Mouse (Mus musculus) kidney, adult 2 months (tissue): ENCODE measurements at regions not wholly inside any gene's neighbourhood (a gene's known extent, or its start where the extent isn't known, plus 50 kb on each side); places are given as distances from the start of the nearest gene placed in this dataset.

ENCODE experiments used
- DNase-seq: peaks from one replicate; pipeline ENCODE4 v3.0.0; 2021
- H3K27ac ChIP-seq: fragments of 200-500 bp; 2 replicates; pipeline ENCODE4 v1.5.1; 2012; ENCODE audit warnings: low read depth, low read length, control low read depth, inconsistent platforms; ENCODE audit not compliant: insufficient read depth
- H3K27me3 ChIP-seq: fragments of 200-500 bp; replicated peaks from 2 replicates; pipeline ENCODE4 v1.6.1; 2012; ENCODE audit warnings: mild to moderate bottlenecking, moderate library complexity, low read length, inconsistent platforms; ENCODE audit not compliant: control insufficient read depth, insufficient read depth
- H3K36me3 ChIP-seq: fragments of 200-500 bp; 2 replicates; pipeline ENCODE4 v1.6.1; 2012; ENCODE audit warnings: mild to moderate bottlenecking, moderate library complexity, low read length, inconsistent platforms; ENCODE audit not compliant: control insufficient read depth, insufficient read depth
- H3K4me1 ChIP-seq: fragments of 200-500 bp; 2 replicates; pipeline ENCODE4 v1.6.1; 2011; ENCODE audit warnings: low read length; ENCODE audit not compliant: control insufficient read depth, insufficient read depth
- H3K4me3 ChIP-seq: fragments of 200-500 bp; 2 replicates; pipeline ENCODE4 v1.5.1; 2011; ENCODE audit warnings: mild to moderate bottlenecking, low read depth, low read length, control low read depth; ENCODE audit not compliant: insufficient read depth
- CTCF ChIP-seq: fragments of 200-500 bp; conservative IDR thresholded peaks from 2 replicates; pipeline ENCODE4 v1.5.1; 2011; ENCODE audit warnings: low read depth, mild to moderate bottlenecking, control low read depth, low read length, moderate library complexity, mixed read lengths; ENCODE audit not compliant: insufficient read depth, insufficient read length
- POLR2A ChIP-seq: fragments of 200-500 bp; IDR thresholded peaks from one replicate; pipeline ENCODE4 v1.6.1; 2011; ENCODE audit warnings: low read depth, low read length, control low read depth
- WGBS: fragments of 180-500 bp; shearing (Covaris S2); methylation state at CpG from one replicate; pipeline ENCODE4 v1.1.7; 2018; 5-methylcytosine and 5-hydroxymethylcytosine counted together

DNA sequence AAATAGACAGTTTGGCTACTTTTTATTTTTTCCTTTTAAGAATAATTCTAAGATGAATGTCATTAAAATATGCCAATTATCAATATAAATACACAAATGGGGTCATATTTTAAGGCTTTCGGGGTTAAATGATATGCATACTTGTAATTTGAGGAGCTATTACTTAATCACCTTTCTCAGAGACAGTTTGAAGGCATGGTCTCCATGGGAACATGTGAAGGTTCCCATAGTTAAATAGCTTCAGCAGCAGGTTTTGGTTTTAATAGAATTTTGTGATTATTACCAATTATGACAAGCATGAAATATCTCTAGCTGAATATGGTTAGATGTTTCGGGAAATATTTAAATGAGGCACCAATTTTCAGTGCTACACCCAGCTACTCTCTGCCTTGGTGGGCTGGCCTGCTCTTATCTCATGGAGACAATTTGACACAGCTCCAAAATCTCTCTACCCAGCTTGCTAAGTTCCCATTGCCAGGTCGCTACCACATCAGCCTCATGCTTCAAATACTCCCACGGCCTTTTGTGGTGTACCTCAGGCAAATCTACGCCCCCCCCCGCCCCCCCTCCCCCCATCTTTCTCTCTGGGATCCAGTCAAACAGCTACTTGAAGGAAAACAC lies 133.4 kb upstream of the Igsf10 start:
- no peak for DNase-seq
- TF ChIP-seq CTCF (no peak), POLR2A (no peak)
- no peak overlapping the region for H3K4me3 ChIP-seq
- 45% methylated on average over 6 of the region's 6 CpGs for WGBS
- no peak overlapping the region for H3K27ac ChIP-seq
- no peaks in the 10 kb centered on the region for H3K36me3 ChIP-seq
- H3K4me1 ChIP-seq: no peaks in the 10 kb centered on the region
- H3K27me3 ChIP-seq: no peaks in the 10 kb centered on the region

DNA sequence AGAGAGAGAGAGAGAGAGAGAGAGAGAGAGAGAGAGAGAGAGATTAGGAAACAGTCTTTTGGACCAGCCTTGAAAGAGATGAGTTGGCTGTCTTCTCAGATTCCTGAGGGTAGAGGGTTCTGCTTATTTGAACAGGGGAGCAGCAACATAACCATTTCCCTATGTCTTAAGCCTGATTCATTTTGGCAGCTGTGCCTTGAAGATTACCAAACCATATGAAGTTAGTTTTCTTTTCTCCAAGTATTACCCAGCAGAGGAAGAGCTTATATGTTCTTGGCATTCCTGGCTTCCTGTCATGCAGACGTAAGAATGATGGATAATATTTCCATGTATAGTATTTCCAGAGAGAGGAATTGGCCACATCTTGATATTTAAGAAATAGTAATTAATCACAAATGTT lies 124.8 kb upstream of the Igsf10 start:
- no peaks in the 10 kb centered on the region for H3K4me1 ChIP-seq

DNA sequence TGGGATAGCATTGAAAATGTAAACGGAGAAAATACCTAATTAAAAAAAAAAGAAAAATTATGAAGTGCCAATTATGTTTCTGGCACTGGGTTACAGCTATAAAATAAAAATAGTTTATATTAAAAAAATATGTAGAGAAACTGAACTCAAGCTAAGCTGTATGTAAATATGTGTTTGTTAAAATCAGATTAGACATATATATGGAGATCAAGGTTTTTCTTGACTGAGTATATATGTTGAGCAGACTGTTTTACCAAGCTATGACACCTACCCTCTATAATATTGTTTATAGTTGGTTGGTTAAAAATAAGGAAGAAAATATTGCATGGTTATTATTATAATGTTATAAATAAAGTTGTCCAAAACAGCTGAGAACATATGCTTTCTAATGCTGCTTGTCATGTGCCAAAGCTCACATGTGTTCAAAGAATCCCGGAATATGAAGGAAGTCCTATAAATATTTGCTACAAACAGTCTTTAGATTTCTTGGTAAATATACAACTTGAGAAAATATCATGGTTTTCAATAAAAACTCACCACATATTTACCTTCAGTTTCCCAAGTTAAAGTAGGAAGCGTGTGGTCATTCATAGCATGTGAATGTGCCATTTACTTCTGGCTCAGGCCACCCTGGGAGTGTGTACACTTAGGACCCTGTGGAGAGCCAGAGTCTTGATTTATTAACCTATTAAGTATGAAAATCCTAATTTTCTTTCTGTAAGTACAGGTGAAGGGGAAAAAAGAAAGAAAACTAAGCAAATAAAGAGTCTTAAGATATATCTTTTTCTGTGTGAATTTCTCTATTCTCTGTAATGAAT lies 118.4 kb upstream of the Igsf10 start:
- no peak overlapping the region for H3K4me3 ChIP-seq
- WGBS: 80% methylated on average over 3 of the region's 3 CpGs
- TF ChIP-seq POLR2A (no peak), CTCF (no peak)
- no peak overlapping the region for H3K27ac ChIP-seq
- no peaks in the 10 kb centered on the region for H3K36me3 ChIP-seq
- no peaks in the 10 kb centered on the region for H3K27me3 ChIP-seq
- no peak for DNase-seq
- no peaks in the 10 kb centered on the region for H3K4me1 ChIP-seq

More for the DNA sequence above, 124.8 kb upstream of the Igsf10 start:
- 49% methylated on average over 1 of the region's 1 CpGs for WGBS
- no peak overlapping the region for H3K4me3 ChIP-seq
- H3K36me3 ChIP-seq: no peaks in the 10 kb centered on the region
- H3K27me3 ChIP-seq: no peaks in the 10 kb centered on the region
- DNase-seq: no peak
- no peak overlapping the region for H3K27ac ChIP-seq
- TF ChIP-seq POLR2A (no peak), CTCF (no peak)

DNA sequence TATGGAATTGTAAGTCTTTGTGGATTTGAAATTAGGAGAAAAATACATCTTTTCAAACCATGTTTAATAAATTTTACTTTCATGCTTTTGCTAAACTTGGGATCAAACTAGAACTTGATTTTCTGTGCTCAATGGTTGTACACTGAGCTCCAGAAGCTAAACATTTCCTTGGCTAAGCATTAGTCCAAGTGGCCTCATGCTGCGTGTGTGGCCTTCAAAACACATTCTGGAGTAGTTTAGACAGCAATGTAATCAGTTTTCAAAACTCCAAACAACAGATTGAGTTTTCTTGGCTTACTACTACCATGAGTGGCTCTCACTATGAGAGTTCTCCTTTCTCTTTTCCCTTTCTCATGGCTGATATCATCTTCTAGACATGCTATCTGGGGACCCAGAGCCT lies 112.7 kb upstream of the Igsf10 start:
- DNase-seq: no peak
- Histone ChIP-seq H3K36me3 (no peaks in the 10 kb centered on the region), H3K27ac (no peak overlapping the region), H3K4me1 (no peaks in the 10 kb centered on the region), H3K27me3 (no peaks in the 10 kb centered on the region), H3K4me3 (no peak overlapping the region)
- 93% methylated on average over 1 of the region's 1 CpGs for WGBS
- no peak for TF ChIP-seq CTCF
- TF ChIP-seq POLR2A: no peak

DNA sequence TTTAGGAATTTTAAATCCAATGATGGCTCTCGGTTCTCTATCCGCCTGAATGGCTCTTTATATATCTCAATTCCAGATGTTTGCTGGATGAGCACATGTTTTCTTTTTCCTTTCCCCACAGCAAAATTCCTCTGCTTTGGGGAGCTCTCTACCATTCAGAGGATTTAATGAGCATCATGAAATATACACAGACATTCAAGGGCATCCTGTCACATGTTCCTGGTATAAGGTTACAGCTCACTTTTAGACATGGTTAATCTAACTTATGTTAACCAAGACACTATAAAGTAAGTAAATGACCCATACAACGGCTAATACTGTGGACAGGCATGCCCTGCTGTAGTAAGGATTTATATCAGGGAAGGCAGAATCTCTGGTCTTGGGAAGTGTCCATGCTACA lies 106.9 kb upstream of the Igsf10 start:
- Histone ChIP-seq H3K4me3 (no peak overlapping the region), H3K36me3 (no peaks in the 10 kb centered on the region), H3K27ac (no peak overlapping the region), H3K4me1 (no peaks in the 10 kb centered on the region), H3K27me3 (no peaks in the 10 kb centered on the region)
- no peak for TF ChIP-seq CTCF
- no peak for TF ChIP-seq POLR2A
- no peak for DNase-seq
- 20% methylated on average over 3 of the region's 3 CpGs for WGBS

DNA sequence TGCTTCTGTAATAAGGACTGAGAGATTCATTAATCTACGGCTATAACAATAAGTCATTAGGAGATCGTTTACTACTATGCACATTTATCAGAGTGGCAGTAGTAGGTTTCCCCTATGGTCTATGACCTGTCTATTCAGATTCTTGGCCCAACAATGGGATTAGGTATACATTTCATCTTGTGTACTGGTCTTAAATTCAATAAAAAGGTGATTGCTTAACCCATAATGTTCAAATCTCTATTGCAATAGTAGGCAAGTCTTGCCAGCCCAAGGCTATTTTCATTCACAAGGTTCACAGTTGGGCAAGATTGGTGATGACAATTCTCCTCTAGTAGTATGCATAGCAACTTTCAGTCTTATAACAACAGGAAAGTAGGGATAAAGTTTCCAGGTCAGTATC lies 79.4 kb upstream of the Igsf10 start:
- Histone ChIP-seq H3K27ac (no peak overlapping the region), H3K4me3 (no peak overlapping the region), H3K4me1 (no peaks in the 10 kb centered on the region), H3K27me3 (no peaks in the 10 kb centered on the region), H3K36me3 (no peaks in the 10 kb centered on the region)
- TF ChIP-seq CTCF: no peak
- no peak for TF ChIP-seq POLR2A
- WGBS: 90% methylated on average over 2 of the region's 2 CpGs
- DNase-seq: no peak

DNA sequence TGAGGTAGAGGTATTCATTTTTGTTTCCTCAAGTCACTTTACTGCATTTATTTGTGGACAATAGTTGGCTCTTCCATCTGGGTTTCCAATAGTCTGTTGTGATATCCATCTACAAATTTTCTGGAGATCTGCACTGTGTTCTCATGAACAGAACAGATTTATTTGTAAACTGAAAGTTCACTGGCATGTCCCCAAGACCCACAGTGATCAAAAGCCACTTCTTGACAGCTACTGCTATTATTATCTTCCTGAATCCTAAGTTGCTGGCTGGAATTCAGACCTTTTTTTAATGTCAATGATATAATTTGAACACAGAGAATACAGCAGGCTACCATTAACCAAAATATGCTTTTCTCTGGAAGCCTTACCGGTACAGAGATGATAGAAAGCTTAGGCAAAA lies 64.9 kb upstream of the Igsf10 start:
- H3K27ac ChIP-seq: no peak overlapping the region
- no peak overlapping the region for H3K4me3 ChIP-seq
- DNase-seq: no peak
- no peaks in the 10 kb centered on the region for H3K27me3 ChIP-seq
- no peaks in the 10 kb centered on the region for H3K36me3 ChIP-seq
- TF ChIP-seq POLR2A (no peak), CTCF (no peak)
- no peaks in the 10 kb centered on the region for H3K4me1 ChIP-seq
- 73% methylated on average over 1 of the region's 1 CpGs for WGBS

DNA sequence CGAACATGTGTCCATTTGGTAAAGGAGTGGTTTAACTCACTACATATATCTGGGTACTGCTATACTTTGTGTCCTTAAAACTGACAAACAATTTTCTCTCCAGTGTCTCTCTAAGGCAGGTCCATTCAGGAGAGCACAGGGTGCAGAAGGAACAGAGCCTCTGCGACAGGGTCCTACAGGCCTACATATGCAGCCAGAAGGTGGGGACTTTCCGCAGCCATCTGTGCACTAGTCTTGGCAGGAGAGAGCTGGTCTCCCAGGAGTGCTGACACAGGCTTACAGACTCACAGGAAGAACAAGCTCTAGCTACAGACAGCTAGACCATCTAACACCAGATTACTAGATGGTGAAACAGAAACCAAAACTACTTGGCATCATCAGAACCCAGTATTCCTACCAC lies 61.8 kb upstream of the Igsf10 start:
- Histone ChIP-seq H3K36me3 (no peaks in the 10 kb centered on the region), H3K27ac (no peak overlapping the region), H3K4me3 (no peak overlapping the region), H3K4me1 (no peaks in the 10 kb centered on the region), H3K27me3 (no peaks in the 10 kb centered on the region)
- 86% methylated on average over 3 of the region's 3 CpGs for WGBS
- TF ChIP-seq CTCF (no peak), POLR2A (no peak)
- DNase-seq: no peak
